Mouse (Mus musculus) left cerebral cortex, adult 2 months (tissue): ENCODE measurements at regions not wholly inside any gene's neighbourhood (a gene's known extent, or its start where the extent isn't known, plus 50 kb on each side); places are given as distances from the start of the nearest gene placed in this dataset.

Experiments used
- DNase-seq, 2 experiments: peaks; one replicate each; pipeline ENCODE4 v3.0.0; 2021 to 2022; ENCODE audit warnings: low spot score in 2 of 2, mixed read lengths in 1 of 2; ENCODE audit errors: extremely low spot score in 1 of 2
- H3K27ac ChIP-seq: fragments of 200-600 bp; 2 replicates; pipeline ENCODE4 v1.8.1; 2022
- H3K4me3 ChIP-seq: fragments of 200-600 bp; 2 replicates; pipeline ENCODE4 v1.8.1; 2022
- CTCF ChIP-seq: fragments of 200-600 bp; IDR thresholded peaks from 2 replicates; pipeline ENCODE4 v1.8.1; 2022; ENCODE audit warnings: antibody characterized with exemption, mild to moderate bottlenecking, moderate library complexity
- intact Hi-C: fragments of 180-260 bp; cut with DNase I; formaldehyde crosslinking; loops from one replicate; pipeline ENCODE4 v1.15.1; 2025

GRCm38 (mm10) chr7:36420741-36421140, 277.2 kb upstream of the Tshz3 start:
- intact Hi-C loops, result no loop called here
- Histone ChIP-seq H3K27ac (no peak overlapping the region), H3K4me3 (no peak overlapping the region)
- no peak for TF ChIP-seq CTCF
- DNase-seq, result no peak

- Histone ChIP-seq H3K27ac (no peak overlapping the region), H3K4me3 (no peak overlapping the region)
- no peak for TF ChIP-seq CTCF
- intact Hi-C loops, result no loop called here
- peak; percentile 46 to 68 for DNase-seq
Observed at GRCm38 (mm10) chr7:36449181-36449915, 248.6 kb upstream of the Tshz3 start.

- TF ChIP-seq CTCF, result no peak
- intact Hi-C loops, result loop anchor here (10.0 kb wide), 1 partner anchor 549 kb away; no protein-coding TSS in a partner anchor
- Histone ChIP-seq H3K27ac (no peak overlapping the region), H3K4me3 (no peak overlapping the region)
- no peak for DNase-seq
Observed at GRCm38 (mm10) chr7:36453816-36454215, 244.1 kb upstream of the Tshz3 start.

- H3K27ac ChIP-seq, result no peak overlapping the region
- intact Hi-C loops, result loop anchor here (10.0 kb wide), 1 partner anchor 551 kb away; no protein-coding TSS in a partner anchor
- no peak for TF ChIP-seq CTCF
- no peak overlapping the region for H3K4me3 ChIP-seq
- no peak for DNase-seq
Observed at GRCm38 (mm10) chr7:36456080-36456479, 241.8 kb upstream of the Tshz3 start.

GRCm38 (mm10) chr7:36462422-36462833, 235.5 kb upstream of the Tshz3 start:
- no peak for TF ChIP-seq CTCF
- intact Hi-C loops, result no loop called here
- DNase-seq, result no peak
- H3K4me3 ChIP-seq, result no peak overlapping the region
- no peak overlapping the region for H3K27ac ChIP-seq

- Histone ChIP-seq H3K4me3 (no peak overlapping the region), H3K27ac (no peak overlapping the region)
- no peak for TF ChIP-seq CTCF
- DNase-seq, result no peak
- intact Hi-C loops, result no loop called here
Observed at GRCm38 (mm10) chr7:36469386-36469785, 228.5 kb upstream of the Tshz3 start.

- no peak for DNase-seq
- Histone ChIP-seq H3K27ac (no peak overlapping the region), H3K4me3 (no peak overlapping the region)
- intact Hi-C loops, result no loop called here
- peak; percentile 3; the same call in 1 of the 2 replicates for TF ChIP-seq CTCF
Observed at GRCm38 (mm10) chr7:36473532-36473931, 224.4 kb upstream of the Tshz3 start.

- intact Hi-C loops, result no loop called here
- no peak for DNase-seq
- H3K4me3 ChIP-seq, result peak overlapping the region; percentile 21
- H3K27ac ChIP-seq, result no peak overlapping the region
- no peak for TF ChIP-seq CTCF
Observed at GRCm38 (mm10) chr7:36476434-36476833, 221.5 kb upstream of the Tshz3 start.

- no peak for TF ChIP-seq CTCF
- intact Hi-C loops, result no loop called here
- no peak overlapping the region for H3K27ac ChIP-seq
- no peak for DNase-seq
- H3K4me3 ChIP-seq, result peak overlapping the region; percentile 21
Observed at GRCm38 (mm10) chr7:36476851-36477644, 220.9 kb upstream of the Tshz3 start.

GRCm38 (mm10) chr7:36488155-36488554, 209.8 kb upstream of the Tshz3 start:
- TF ChIP-seq CTCF, result no peak
- intact Hi-C loops, result no loop called here
- Histone ChIP-seq H3K27ac (no peak overlapping the region), H3K4me3 (no peak overlapping the region)
- DNase-seq, result no peak

GRCm38 (mm10) chr7:36491173-36491581, 206.7 kb upstream of the Tshz3 start:
- H3K4me3 ChIP-seq, result no peak overlapping the region
- no peak for TF ChIP-seq CTCF
- intact Hi-C loops, result no loop called here
- DNase-seq, result no peak
- H3K27ac ChIP-seq, result no peak overlapping the region
